Mouse (Mus musculus) MEL (cell line): ENCODE results near the gene Unc93b1.

ENCODE experiments used
- MEF2A ChIP-seq: IDR thresholded peaks from 2 replicates; pipeline ENCODE4 v1.6.1; 2014; ENCODE audit warnings: low read depth, mild to moderate bottlenecking, inconsistent platforms, low read length, improper control_type of control experiment; ENCODE audit not compliant: poor library complexity, insufficient replicate concordance, severe bottlenecking; ENCODE audit errors: extremely low read depth
- SIN3A ChIP-seq: IDR thresholded peaks from 2 replicates; pipeline ENCODE4 v1.6.1; 2012; ENCODE audit warnings: low read length, improper control_type of control experiment, inconsistent platforms

DNA sequence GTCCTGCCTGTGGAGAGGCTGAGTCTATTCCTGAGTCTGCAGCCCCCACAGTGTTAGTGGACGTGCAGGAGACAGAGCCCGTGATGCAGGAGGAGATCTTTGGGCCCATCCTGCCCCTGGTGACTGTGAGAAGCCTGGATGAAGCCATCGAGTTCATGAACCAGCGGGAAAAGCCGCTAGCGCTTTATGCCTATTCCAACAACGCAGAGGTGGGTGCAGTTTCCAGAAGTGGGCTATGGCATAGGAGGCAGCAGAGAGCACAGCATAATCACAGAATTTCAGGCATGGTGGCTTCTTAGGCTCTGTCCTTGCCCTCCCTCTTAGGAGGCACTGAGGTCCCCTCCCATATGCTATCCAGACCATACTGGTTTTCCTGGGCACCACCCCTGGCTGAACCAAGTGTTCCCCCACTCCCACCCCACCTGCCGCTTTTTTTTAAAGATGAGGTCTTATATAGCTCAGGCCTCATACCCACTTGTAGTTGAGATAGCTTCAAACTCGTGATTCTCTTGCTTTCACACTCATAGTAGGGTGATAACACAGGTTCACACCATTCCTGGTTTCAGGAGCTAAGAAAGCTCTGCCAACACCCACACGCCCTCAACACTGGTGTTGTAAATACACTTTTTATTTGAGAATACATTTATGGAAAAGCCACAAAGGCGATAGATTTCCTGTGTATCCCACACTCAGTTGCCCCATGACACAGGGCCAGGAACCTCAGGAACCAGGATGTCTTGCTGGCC lies 31.5 kb downstream of the Unc93b1 start:
- no peak for TF ChIP-seq SIN3A
- TF ChIP-seq MEF2A, result no peak
